Mouse (Mus musculus) cerebellum, adult 18-20 months (tissue): ENCODE data around the gene Chst10.
A peak's percentile ranks its signal among the peaks of the same experiment; 100 is the strongest.

Source experiments
- DNase-seq, 2 experiments: peaks; one replicate each; pipeline ENCODE4 v3.0.0; 2021

The Chst10 gene

GRCm38 (mm10) chr1:38897431-38898248, at the start of gene Chst10:
Chst10 (minus strand) TSS chr1:38898161.
- DNase-seq, result peak; percentile 86 to 93

DNA sequence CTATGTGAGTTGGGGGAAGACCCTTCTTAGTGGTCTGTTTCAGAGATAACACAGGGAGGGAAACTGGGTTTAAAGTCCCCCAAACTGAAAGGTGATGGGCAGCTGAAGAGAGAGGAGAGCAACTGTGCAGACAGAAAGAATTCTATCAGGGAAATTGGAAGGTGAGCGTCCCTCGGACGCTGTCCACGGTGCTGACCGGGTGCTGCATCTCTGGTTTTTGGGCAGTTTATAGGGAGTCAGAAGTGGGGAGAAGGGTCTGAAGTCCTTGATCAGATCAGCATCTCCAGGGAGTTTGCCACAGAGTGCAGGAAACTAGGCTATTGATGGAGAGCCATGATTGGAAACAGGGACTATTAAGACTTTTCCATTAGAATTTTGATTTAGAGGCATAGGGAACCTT, 41.6 kb upstream of the Chst10 start:
- no peak for DNase-seq

DNA sequence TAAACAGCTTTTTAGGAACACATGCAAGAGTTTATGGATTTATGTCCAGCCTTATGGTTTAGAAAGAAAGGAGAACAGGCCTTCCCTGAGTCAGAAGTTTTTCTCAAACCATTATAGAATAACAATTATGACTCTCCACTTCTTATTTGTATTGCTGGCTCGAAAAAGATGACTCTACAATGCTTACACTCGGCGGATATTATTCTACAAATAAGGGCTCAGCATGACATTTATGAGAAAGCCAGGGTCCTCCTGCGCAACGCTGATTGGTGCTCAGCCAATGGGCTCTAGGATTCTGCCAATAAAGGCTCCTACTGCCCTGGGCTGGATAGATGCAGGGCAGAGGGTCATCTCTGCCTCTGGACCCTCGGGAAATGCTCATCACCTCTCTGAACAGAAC, 40.9 kb upstream of the Chst10 start, which contains the start of gene Nms:
Gene Nms, plus strand, starts transcription at position 301 of the 400 bp plus-strand sequence.
- no peak for DNase-seq

GRCm38 (mm10) chr1:38936780-38937179, 38.8 kb upstream of the Chst10 start:
- DNase-seq, result peak; percentile 55 to 56

DNA sequence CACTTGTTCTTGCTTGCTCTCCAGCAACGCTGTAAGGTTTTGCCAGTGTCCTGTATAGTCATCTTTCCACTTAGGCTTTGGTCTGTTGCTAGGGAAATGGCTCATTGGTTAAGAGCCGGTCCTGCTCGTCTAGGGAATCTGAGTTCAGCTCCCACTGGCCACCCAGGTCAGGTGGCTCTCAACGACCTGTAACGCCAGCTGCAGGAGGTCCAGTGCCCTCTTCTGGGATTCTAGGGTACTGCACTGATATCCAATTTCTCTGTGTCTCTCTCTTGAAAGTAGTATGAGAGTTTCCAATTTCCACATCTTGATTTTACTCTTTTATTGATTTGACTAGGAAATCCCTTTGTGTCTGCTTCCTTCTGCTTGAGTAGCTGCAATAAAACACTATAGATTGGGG, 36.7 kb upstream of the Chst10 start:
- peak; percentile 55 to 61 for DNase-seq

GRCm38 (mm10) chr1:38930767-38931166, 32.8 kb upstream of the Chst10 start:
- DNase-seq, result no peak

DNA sequence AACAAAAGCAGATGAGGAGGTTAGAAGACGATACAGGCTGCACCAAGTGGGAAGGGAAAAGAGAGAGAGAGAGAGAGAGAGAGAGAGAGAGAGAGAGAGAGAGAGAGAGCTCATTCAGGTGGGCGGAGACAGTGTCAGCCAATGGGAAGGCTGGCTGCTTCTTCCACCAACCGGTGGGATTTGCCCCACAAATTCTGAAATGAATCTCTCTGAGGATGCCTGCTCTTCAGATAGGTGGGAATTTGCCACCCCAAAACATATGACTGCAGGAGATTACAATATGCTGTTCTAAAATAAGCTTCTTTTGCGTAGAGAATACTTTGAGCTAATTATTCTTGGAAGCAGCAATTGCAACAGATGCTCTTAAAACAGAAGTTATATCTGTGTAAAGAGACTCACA, 31.5 kb upstream of the Chst10 start:
- no peak for DNase-seq

DNA sequence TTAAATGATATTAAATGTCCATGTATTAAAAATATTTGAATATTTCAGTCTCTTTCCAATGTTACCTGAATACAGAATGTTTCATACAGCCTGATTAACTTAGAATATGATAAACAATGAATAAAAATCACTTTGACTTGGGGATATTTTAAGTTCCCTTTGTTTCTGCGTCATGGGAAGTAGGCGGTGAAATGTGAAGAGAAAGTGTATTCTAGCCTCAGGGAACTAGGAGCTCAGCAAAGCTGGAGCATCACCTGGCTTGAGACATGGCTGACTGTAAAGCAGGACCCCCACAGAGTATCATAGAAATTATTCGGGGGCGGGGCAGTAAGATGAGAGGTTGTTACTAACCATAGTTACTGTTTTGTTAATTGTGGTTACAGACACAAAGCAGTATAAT, 31.0 kb upstream of the Chst10 start:
- no peak for DNase-seq

DNA sequence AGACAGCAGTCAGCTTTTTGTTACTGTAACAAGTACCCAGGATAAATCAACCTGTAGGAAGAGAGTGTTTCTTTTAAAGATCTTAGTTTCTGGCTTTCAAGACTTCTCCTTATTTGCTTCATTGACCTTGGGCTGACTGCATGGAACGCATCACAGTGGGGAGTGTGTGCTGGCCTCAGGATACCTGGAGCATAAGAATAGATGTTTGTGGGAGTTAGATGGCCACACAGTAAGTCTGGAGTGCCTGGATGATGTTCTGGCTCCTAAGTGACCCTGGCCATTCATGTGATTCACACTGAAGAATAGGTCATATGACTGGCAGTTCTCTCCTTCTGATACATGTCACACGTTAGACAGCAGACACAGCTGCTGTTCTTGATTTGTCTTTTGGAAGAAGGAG, 6.0 kb upstream of the Chst10 start:
- DNase-seq, result no peak

DNA sequence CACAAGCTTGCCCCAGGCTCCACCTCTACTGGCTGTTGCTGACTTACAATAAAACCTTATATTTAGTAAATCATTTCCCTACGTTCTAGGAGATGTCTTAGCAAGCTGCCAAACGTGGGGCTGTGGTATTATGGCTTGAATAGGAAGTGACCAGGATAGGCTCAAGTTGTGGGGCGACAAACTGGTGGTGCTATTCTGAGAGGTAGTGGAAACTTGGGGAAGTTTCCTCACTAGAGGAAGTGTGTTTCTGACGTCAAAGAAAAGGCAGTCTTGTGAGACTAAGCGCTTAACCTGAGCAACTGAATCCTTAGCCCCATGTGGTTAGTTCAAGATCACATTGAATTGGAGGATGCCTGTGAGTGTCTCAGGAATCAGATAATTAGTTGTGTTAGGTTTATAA, 4.6 kb upstream of the Chst10 start:
- no peak for DNase-seq

GRCm38 (mm10) chr1:38893081-38893480, 4.9 kb downstream of the Chst10 start:
- no peak for DNase-seq

DNA sequence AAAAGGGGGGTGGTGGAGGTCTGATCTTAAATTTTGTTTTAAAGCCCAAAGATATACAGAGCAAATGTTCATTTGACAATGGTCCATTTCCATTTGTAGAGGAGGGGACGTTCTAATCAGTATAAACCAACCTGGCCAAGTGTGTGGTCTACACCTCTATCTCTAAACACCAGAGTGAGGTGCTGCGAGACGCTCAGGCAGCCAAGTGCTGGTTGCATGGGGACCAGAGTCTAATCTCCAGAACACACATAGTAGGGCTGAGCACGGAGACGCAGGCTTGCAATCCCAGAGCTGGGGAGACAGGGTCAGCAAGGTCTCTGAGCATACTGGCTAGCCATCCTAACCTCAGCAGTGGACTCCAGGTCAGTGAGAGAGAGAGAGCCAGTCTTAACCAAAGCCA, 6.5 kb downstream of the Chst10 start:
- no peak for DNase-seq

DNA sequence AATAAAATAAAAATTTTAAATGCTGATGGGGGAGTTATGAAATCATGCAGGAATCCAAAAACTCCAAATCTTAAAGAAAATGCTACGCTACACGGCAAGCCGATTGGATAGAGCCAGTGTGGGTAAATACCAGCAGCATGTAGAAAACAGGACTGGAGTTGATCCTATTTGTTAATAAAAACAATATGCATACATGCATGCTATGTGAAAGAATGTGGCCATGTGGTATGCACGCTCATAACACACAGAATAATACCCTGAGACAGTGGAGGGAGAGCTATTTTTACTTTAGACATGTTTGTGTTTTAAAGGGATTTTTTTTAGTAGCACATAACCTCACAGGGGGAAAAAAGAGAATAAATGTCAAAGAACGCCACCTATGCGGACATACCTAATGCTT, 9.2 kb downstream of the Chst10 start:
- DNase-seq, result no peak

DNA sequence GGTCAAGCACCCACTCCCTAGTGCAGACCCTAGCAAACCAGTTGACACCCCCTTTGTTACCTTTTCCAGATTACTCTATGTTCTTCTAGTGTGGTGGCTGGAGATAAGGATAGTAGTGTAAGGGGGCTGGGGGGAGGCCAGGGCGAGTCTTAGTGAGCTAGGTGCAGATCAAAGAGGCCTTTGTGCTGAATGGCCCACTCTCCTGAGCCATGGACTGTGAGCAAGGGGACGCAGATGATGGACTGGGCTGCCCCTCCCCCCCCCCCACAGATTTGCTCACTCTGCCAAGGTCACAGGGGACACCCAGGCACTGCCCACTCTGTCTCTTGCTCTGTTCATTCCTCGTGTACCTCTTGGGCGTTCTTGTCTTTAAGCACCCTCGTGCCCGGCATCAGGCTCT, 10.9 kb downstream of the Chst10 start:
- DNase-seq, result no peak

- no peak for DNase-seq
These were observed 11.4 kb downstream of the Chst10 start for GRCm38 (mm10) chr1:38886602-38887001.

DNA sequence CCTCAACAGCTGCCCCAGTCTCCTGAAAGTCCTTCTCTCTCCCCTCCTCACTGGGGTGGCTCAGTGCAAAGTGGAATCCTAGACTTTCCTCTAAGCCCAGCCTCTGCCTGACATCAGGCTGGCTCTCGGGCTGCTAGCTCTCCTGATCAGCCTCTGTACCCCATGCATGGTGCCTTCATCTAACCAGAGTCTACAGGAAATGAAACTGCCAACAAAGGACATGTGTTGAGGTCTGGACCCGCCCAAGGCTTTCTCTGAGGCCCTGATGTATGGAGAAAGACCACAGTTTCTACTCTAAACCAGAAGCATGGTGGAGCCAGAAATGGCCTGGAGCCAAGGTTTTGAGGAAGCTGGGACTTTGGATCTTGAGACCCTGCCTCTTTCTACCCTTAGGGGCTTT, 12.0 kb downstream of the Chst10 start:
- DNase-seq, result no peak

DNA sequence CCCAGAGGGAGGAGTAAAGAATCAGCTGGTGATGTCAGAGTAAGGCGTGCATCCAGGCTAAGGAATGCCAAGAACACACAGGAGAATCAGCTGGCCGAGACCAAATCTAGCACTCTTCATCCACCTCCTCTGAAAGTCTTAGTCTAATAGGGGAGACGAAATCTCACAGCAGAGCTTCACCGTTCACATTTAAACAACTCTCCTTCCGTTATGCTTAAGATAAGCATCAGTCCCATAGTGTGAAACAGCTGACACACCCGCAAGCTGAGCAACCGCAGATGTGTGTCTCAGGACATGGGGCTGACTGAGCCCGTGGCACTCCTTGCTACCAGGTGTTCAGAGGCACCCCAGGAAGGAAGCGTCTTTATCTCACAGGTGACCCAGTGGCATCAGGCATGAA, 14.2 kb downstream of the Chst10 start:
- DNase-seq, result no peak

GRCm38 (mm10) chr1:38882746-38883145, 15.2 kb downstream of the Chst10 start:
- DNase-seq, result no peak

DNA sequence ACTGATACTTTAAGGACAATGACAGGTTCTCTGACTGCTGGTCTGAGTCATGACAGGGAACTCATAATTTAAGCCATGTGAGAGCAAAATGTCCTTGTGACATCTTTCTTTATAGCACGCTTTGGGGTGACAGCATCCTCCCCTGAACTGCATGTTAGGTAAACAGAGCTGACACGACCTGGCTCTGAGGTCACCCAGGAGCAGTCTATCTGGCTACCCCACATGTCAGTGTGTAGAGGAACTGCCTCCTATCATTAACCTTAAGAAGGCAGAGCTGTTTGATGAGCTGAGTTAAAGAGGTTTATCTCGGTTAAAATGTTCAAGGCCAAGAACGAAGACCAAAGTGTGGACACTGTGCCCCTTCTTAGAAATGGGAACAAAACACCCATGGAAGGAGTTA, 16.6 kb downstream of the Chst10 start:
- DNase-seq, result no peak

- peak; percentile 16 to 27 for DNase-seq
These were observed 21.1 kb downstream of the Chst10 start for GRCm38 (mm10) chr1:38876671-38877382.

DNA sequence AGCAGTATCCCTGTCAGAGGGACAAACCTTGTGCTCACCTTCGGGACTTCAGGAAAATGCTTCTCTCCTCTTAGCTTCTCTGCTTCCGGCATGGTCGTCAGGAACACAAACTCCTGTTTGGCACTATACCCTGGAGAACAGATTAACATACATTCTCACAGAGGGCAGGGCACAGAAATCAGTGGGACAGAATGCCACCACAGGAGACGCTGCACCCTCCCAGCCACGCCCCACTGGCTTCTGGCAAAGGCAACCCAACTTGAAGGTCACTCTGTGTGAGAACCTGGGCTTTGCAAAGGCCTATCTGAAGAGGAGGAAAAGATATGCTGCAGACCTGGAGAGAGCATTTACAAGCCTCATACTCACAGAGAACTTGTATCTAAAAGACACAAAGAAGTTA, 24.1 kb downstream of the Chst10 start:
- DNase-seq, result peak; percentile 43 to 55

GRCm38 (mm10) chr1:38871834-38872233, 26.1 kb downstream of the Chst10 start:
- peak; percentile 31 to 52 for DNase-seq

GRCm38 (mm10) chr1:38869398-38870195, 28.4 kb downstream of the Chst10 start:
- DNase-seq, result no peak
